10 mouse cellular contexts compared by ENCODE assay signal in the genomic region with DNA sequence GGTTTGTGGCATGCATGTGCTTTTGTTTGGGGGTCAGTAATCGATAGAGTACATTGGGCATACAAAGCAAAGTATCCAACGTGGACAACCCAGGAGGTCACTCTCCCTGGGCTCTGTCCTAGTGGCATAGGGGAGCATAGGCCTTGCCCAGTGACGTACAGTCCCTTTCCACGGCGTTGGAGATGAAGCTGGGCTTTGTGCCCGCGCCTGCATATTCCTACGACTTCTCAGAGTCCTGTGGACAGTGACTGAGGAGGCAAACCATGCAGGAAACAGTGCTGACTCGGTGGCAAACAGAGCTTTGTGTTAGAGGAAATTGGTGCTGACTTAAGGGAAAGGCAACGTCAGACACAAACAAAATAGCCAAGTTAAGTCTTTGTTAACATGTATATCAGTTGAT. TPM values are rescaled to one million over a fixed set of nuclear protein-coding genes. Genes with fewer than 3 reads are reported as not detected.
A peak's percentile ranks its signal among the peaks of the same experiment; 100 is the strongest.
DNase-seq lines count a peak whose midpoint lies in the region; ATAC-seq lines count a peak whose summit lies in the region.
"Had no signal": no experiment of that assay in that cellular context is flagged by ENCODE, and none has a peak within 500 bp of the region (broad histone marks: within the 10 kb centered on the region; RNA-seq: fewer than 3 reads in every experiment).

No protein-coding gene starts in this region.

- no peaks in the 10 kb centered on the region for H3K27me3 ChIP-seq in liver, embryonic 11.5 days (replicated peaks; ENCODE audit: control insufficient read depth, insufficient read depth, low read length)
- no peaks in the 10 kb centered on the region for H3K27me3 ChIP-seq in embryonic facial prominence, embryonic 11.5 days (ENCODE audit: control insufficient read depth, insufficient read depth, low read length)
- H3K27me3 ChIP-seq in intestine, embryonic 16.5 days (replicated peaks; ENCODE audit: control insufficient read depth, insufficient read depth, low read length) = no peaks in the 10 kb centered on the region
- H3K27me3 ChIP-seq in neural tube, embryonic 15.5 days (replicated peaks) = no peaks in the 10 kb centered on the region

- H3K9ac ChIP-seq in liver, embryonic 11.5 days (ENCODE audit: low read depth, low read length) = peak overlapping the region; percentile 99
- H3K9ac ChIP-seq in embryonic facial prominence, embryonic 11.5 days (replicated peaks; ENCODE audit: low read length) = peak overlapping the region; percentile 100
- H3K9ac ChIP-seq in intestine, embryonic 16.5 days (ENCODE audit: low read depth, low read length) = peak overlapping the region; percentile 95
- peak overlapping the region; percentile 98; the same call in 1 of the 2 replicates for H3K9ac ChIP-seq in neural tube, embryonic 15.5 days (replicated peaks)

- DNase-seq in liver, embryonic 11.5 days (ENCODE audit: low spot score) = no peak
- no peak for DNase-seq in liver
- no peak for DNase-seq in embryonic facial prominence, embryonic 11.5 days (ENCODE audit: low spot score)
- DNase-seq in embryo, embryonic 10 days (ENCODE audit: low spot score) = no peak
- DNase-seq in lung, postnatal 36 days = no peak
- no peak for DNase-seq in adrenal gland, postnatal 25 days
- DNase-seq: adrenal gland, postnatal 10 days; gastrocnemius, postnatal 14 days had no signal

- WGBS in liver, embryonic 11.5 days = 42% methylated on average over 10 of the region's 10 CpGs
- WGBS in embryonic facial prominence, embryonic 11.5 days = 78% methylated on average over 10 of the region's 10 CpGs
- 63% methylated on average over 10 of the region's 10 CpGs for WGBS in intestine, embryonic 16.5 days
- WGBS in neural tube, embryonic 15.5 days = 75% methylated on average over 10 of the region's 10 CpGs

- peak overlapping the region; percentile 91 for H3K4me3 ChIP-seq in liver, embryonic 11.5 days (ENCODE audit: low read depth, low read length)
- peak overlapping the region; percentile 97 for H3K4me3 ChIP-seq in embryonic facial prominence, embryonic 11.5 days (ENCODE audit: low read depth, low read length)
- peak overlapping the region; percentile 88 for H3K4me3 ChIP-seq in intestine, embryonic 16.5 days (ENCODE audit: low read length)
- peak overlapping the region; percentile 100 for H3K4me3 ChIP-seq in neural tube, embryonic 15.5 days (replicated peaks)

- H3K4me2 ChIP-seq in liver, embryonic 11.5 days = peak overlapping the region; percentile 90
- H3K4me2 ChIP-seq in embryonic facial prominence, embryonic 11.5 days (ENCODE audit: low read depth, low read length) = peak overlapping the region; percentile 77
- peak overlapping the region; percentile 63 for H3K4me2 ChIP-seq in intestine, embryonic 16.5 days (ENCODE audit: low read depth, low read length)
- H3K4me2 ChIP-seq in neural tube, embryonic 15.5 days = peak overlapping the region; percentile 85

- no peaks in the 10 kb centered on the region for H3K9me3 ChIP-seq in liver, embryonic 11.5 days (ENCODE audit: control insufficient read depth, low read length)
- no peaks in the 10 kb centered on the region for H3K9me3 ChIP-seq in embryonic facial prominence, embryonic 11.5 days (replicated peaks; ENCODE audit: control insufficient read depth, low read length)
- no peaks in the 10 kb centered on the region for H3K9me3 ChIP-seq in intestine, embryonic 16.5 days (ENCODE audit: control insufficient read depth, low read length)
- H3K9me3 ChIP-seq in neural tube, embryonic 15.5 days (replicated peaks) = no peaks in the 10 kb centered on the region

- no peak for ATAC-seq in liver, embryonic 11.5 days (replicated peaks; ENCODE audit: low FRiP score)
- ATAC-seq in embryonic facial prominence, embryonic 11.5 days (replicated peaks; ENCODE audit: insufficient number of reproducible peaks, low FRiP score, low TSS enrichment, low read depth) = no peak
- no peak for ATAC-seq in intestine, embryonic 16.5 days
- no peak for ATAC-seq in neural tube, embryonic 15.5 days (ENCODE audit: low FRiP score)

- peak overlapping the region; percentile 96 for H3K27ac ChIP-seq in liver, embryonic 11.5 days (ENCODE audit: low read depth, low read length)
- H3K27ac ChIP-seq in embryonic facial prominence, embryonic 11.5 days (replicated peaks; ENCODE audit: low read depth, low read length) = no peak overlapping the region
- H3K27ac ChIP-seq in intestine, embryonic 16.5 days (ENCODE audit: low read length) = peak overlapping the region; percentile 29; the same call in 1 of the 2 replicates
- no peak overlapping the region for H3K27ac ChIP-seq in neural tube, embryonic 15.5 days (replicated peaks)

- H3K36me3 ChIP-seq in liver, embryonic 11.5 days (ENCODE audit: control insufficient read depth, insufficient read depth, low read length) = peaks cover 34% of the 10 kb centered on the region
- H3K36me3 ChIP-seq in embryonic facial prominence, embryonic 11.5 days (replicated peaks; ENCODE audit: control insufficient read depth, insufficient read depth, low read depth, low read length) = peaks cover 10% of the 10 kb centered on the region
- H3K36me3 ChIP-seq in intestine, embryonic 16.5 days (ENCODE audit: control insufficient read depth, insufficient read depth, low read length) = peaks cover 12% of the 10 kb centered on the region
- H3K36me3 ChIP-seq in neural tube, embryonic 15.5 days = peaks cover 43% of the 10 kb centered on the region

- peaks cover 10% of the 10 kb centered on the region; the same call in 1 of the 2 replicates for H3K4me1 ChIP-seq in liver, embryonic 11.5 days (replicated peaks; ENCODE audit: control insufficient read depth, insufficient read depth, low read length)
- H3K4me1 ChIP-seq in embryonic facial prominence, embryonic 11.5 days (ENCODE audit: control insufficient read depth, insufficient read depth, low read length) = no peaks in the 10 kb centered on the region
- peaks cover 12% of the 10 kb centered on the region for H3K4me1 ChIP-seq in intestine, embryonic 16.5 days (ENCODE audit: control insufficient read depth, insufficient read depth, low read length)
- H3K4me1 ChIP-seq in neural tube, embryonic 15.5 days = peaks cover 20% of the 10 kb centered on the region

RNA-seq across cellular contexts. Expression of a gene that starts 1.8 kb away (rescaled TPM):
- polyA plus RNA-seq in liver, embryonic 11.5 days (2014; fragmentation: Nextera tagmentation; extraction: Ambion mirVana) = 1,895 and 1,977 TPM in 2 replicates
- 1,419 and 1,591 TPM in 2 replicates for polyA plus RNA-seq in embryonic facial prominence, embryonic 11.5 days (2014; fragmentation: Nextera tagmentation; extraction: Ambion mirVana)
- 1,264 and 1,381 TPM in 2 replicates for polyA plus RNA-seq in intestine, embryonic 16.5 days (2015; fragmentation: Nextera tagmentation; extraction: Ambion mirVana)
- 830 and 1,045 TPM in 2 replicates for polyA plus RNA-seq in neural tube, embryonic 15.5 days (2015; fragmentation: Nextera tagmentation; extraction: Ambion mirVana)
- 585 and 720 TPM in 2 replicates for total RNA-seq in adrenal gland, postnatal 25 days (2021)

RNA-seq across cellular contexts. Expression of a gene that starts 19.1 kb away (rescaled TPM):
- 138 and 147 TPM in 2 replicates for polyA plus RNA-seq in liver, embryonic 11.5 days (2014; fragmentation: Nextera tagmentation; extraction: Ambion mirVana)
- polyA plus RNA-seq in embryonic facial prominence, embryonic 11.5 days (2014; fragmentation: Nextera tagmentation; extraction: Ambion mirVana) = 33.2 and 36.9 TPM in 2 replicates
- 24.3 and 28.9 TPM in 2 replicates for polyA plus RNA-seq in intestine, embryonic 16.5 days (2015; fragmentation: Nextera tagmentation; extraction: Ambion mirVana)
- polyA plus RNA-seq in neural tube, embryonic 15.5 days (2015; fragmentation: Nextera tagmentation; extraction: Ambion mirVana) = 45.8 and 46.6 TPM in 2 replicates
- total RNA-seq in adrenal gland, postnatal 25 days (2021) = 28.7 and 37.0 TPM in 2 replicates

RNA-seq across cellular contexts. Expression of a gene that starts 20.2 kb away (rescaled TPM):
- polyA plus RNA-seq in liver, embryonic 11.5 days (2014; fragmentation: Nextera tagmentation; extraction: Ambion mirVana) = not detected in 2 replicates
- polyA plus RNA-seq in embryonic facial prominence, embryonic 11.5 days (2014; fragmentation: Nextera tagmentation; extraction: Ambion mirVana) = 0.60 and 1.1 TPM in 2 replicates
- polyA plus RNA-seq in intestine, embryonic 16.5 days (2015; fragmentation: Nextera tagmentation; extraction: Ambion mirVana) = not detected in 2 replicates
- 0.18 and 0.50 TPM in 2 replicates for polyA plus RNA-seq in neural tube, embryonic 15.5 days (2015; fragmentation: Nextera tagmentation; extraction: Ambion mirVana)
- 0.27 TPM in 1 of 2 replicates, not detected in the other for total RNA-seq in adrenal gland, postnatal 25 days (2021)

RNA-seq across cellular contexts. Expression of a gene that starts 37.4 kb away (rescaled TPM):
- polyA plus RNA-seq in liver, embryonic 11.5 days (2014; fragmentation: Nextera tagmentation; extraction: Ambion mirVana) = not detected in 2 replicates
- not detected in 2 replicates for polyA plus RNA-seq in embryonic facial prominence, embryonic 11.5 days (2014; fragmentation: Nextera tagmentation; extraction: Ambion mirVana)
- 0.70 and 0.72 TPM in 2 replicates for polyA plus RNA-seq in intestine, embryonic 16.5 days (2015; fragmentation: Nextera tagmentation; extraction: Ambion mirVana)
- 2.4 TPM in 1 of 2 replicates, not detected in the other for polyA plus RNA-seq in neural tube, embryonic 15.5 days (2015; fragmentation: Nextera tagmentation; extraction: Ambion mirVana)
- total RNA-seq in adrenal gland, postnatal 25 days (2021) = not detected in 2 replicates
- total RNA-seq: adrenal gland, postnatal 10 days; gastrocnemius, postnatal 14 days had no signal

RNA-seq across cellular contexts. Expression of a gene that starts 59.6 kb away (rescaled TPM):
- polyA plus RNA-seq in liver, embryonic 11.5 days (2014; fragmentation: Nextera tagmentation; extraction: Ambion mirVana) = 5.7 and 7.0 TPM in 2 replicates
- polyA plus RNA-seq in embryonic facial prominence, embryonic 11.5 days (2014; fragmentation: Nextera tagmentation; extraction: Ambion mirVana) = 2.4 and 3.4 TPM in 2 replicates
- polyA plus RNA-seq in intestine, embryonic 16.5 days (2015; fragmentation: Nextera tagmentation; extraction: Ambion mirVana) = 8.3 and 9.2 TPM in 2 replicates
- 10.5 and 11.3 TPM in 2 replicates for polyA plus RNA-seq in neural tube, embryonic 15.5 days (2015; fragmentation: Nextera tagmentation; extraction: Ambion mirVana)
- 4.3 and 5.9 TPM in 2 replicates for total RNA-seq in adrenal gland, postnatal 25 days (2021)

Comparison
In these comparisons a context has a peak if more than half of its experiments do, and no peak if none do; other contexts are left out.
1. H3K27ac ChIP-seq: peak in liver, embryonic 11.5 days (single experiment) and intestine, embryonic 16.5 days (single experiment); none in embryonic facial prominence, embryonic 11.5 days (single experiment) and neural tube, embryonic 15.5 days (single experiment).
2. Peak in every context shown above with its lines, with median percentiles within 50 percentile points of each other: H3K4me2 ChIP-seq, H3K4me3 ChIP-seq and H3K9ac ChIP-seq.